Mouse (Mus musculus) heart, postnatal 14 days (tissue): ENCODE measurements around the gene 1190005I06Rik. TPM values are rescaled to one million over a fixed set of nuclear protein-coding genes. Genes with fewer than 3 reads are reported as not detected.

Experiments
- DNase-seq, 2 experiments: peaks; one replicate each; pipeline ENCODE4 v3.0.0; 2021 to 2022
- intact Hi-C: fragments of 180-260 bp; cut with DNase I; formaldehyde crosslinking; loops from one replicate; pipeline ENCODE4 v1.15.1; 2025
- long read RNA-seq, 2 experiments: library from polyadenylated mRNA; stranded (forward); transcript quantifications; one replicate each; pipeline ENCODE4 v2.0.0; 2021
- total RNA-seq, 2 experiments: library from RNA; stranded (reverse); gene quantifications; 2 replicates each; pipeline ENCODE4 v1.2.3; 2021

Gene 1190005I06Rik
- total RNA-seq = 1 to 10 TPM; 3.7 to 4.0 TPM
- long read RNA-seq, experiment 1, partial matches to known transcripts = 0 of 3 reads
- long read RNA-seq, experiment 1, other reads (novel, unspliced or antisense) = 0 of 3 reads
- long read RNA-seq, experiment 2, partial matches to known transcripts = 0 of 4 reads
- long read RNA-seq, experiment 2, other reads (novel, unspliced or antisense) = 1 of 4 reads

DNA sequence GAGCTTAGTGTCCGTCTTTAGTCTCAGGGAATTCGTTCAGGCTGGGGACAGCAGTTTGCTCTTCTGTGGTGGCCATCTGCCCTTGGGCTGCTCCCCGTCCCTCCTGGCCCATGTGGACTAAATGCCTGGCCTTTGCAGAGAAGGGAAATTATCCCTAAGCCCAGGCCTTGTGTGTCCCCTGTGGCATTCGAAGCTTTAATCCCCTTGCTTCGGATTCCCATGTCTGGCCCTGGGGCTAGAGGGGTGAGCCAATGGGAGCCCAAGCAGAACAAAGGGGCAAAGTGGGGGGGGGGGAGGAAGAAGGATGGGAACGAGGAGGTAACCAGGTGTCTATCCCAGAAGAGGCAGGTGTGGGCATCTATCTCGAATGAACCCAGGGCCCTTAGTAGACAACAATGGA is at the start of gene 1190005I06Rik:
1190005I06Rik (minus strand) TSS at position 101 of the 400 bp plus-strand sequence.
- intact Hi-C loops = no loop called here
- DNase-seq = no peak

DNA sequence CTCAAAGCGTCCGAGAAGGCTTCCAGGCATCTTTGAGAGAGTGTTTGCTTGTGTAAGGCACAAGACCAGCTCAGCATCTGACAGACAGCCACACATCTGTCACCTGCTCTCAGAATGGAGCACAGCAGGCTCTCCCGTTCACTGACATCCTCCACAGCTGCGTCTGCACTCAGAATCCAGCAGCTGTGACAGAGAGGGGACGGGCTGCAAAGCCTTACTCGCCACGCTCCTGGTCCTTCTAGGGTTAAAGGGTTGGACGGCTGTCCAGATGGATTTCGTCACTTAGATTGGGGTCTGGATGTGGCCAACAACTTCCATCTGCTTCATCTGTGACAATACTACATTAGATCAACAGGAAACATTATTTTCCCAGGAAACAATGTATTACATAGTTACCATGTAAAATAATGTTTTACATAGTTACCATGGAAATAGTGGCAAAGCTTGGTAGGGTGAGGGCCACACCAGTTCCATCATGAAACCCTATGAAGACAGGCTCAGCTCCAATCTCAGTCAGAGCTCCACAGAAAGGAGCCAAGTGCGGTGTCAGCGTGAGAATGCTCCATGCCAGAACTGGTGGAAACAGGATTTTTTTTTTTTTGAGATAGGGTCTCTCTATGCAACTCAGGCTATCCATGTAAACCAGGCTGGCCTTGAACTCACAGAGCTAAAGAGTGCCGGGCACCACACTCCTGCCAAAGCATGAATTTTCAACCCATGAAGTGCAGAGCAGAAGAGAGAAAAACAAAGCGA is 49.1 kb upstream of the 1190005I06Rik start:
- intact Hi-C loops = loop anchor here (5.0 kb wide), 1 partner anchor 41 kb away; the partner anchor contains the start of gene Irf8
- peak; percentile 53 to 70 for DNase-seq

DNA sequence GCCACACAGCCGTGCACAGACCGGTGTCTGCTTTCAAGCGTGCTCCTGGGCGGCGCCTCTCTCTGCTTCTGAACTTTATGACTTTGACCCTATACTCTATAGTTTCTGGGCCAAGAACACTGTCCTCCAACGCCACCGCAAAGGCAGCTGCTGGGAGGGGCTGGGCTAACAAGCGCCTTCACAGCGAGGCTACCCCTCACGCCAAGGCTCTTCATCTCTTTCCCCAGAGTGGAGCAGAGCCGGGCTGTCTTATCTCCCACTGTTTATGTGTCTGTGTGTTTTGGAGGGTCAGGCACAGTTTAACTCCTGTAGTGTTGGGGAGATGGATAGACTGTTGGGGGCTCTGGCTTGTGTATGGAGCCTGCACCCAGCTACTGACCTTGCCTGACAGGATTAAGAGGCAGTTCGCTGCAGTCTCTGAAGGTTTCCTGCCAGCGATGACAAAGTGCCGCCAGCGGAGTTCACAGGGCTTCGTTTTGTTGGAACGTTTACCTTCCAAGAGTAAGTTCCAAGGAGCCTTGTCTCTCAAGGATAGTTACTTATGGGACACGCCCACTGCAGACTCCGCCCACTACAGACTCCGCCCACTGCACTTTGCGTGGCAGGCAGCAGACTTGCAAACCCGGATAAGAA is 46.5 kb upstream of the 1190005I06Rik start:
- intact Hi-C loops = no loop called here
- no peak for DNase-seq

DNA sequence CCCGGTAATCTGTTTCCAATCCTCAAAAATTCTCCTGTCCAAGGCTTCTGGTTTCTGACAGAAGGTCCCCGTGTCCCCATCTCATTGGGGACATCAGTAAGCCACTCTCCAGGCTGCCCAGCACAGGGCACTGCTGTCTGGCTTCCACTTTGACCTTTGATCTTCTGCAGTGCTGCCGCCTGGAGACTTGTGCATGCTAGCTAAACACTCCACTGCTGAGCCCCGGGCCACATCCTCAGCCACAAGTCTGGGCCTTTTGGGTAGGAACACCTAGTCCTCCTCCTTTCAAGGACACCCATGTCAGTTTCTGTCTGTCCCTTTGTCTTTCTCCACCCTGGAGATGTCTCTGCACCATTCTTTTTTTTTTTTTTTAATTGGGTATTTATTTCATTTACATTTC is 45.5 kb upstream of the 1190005I06Rik start:
- DNase-seq = no peak
- intact Hi-C loops = no loop called here

DNA sequence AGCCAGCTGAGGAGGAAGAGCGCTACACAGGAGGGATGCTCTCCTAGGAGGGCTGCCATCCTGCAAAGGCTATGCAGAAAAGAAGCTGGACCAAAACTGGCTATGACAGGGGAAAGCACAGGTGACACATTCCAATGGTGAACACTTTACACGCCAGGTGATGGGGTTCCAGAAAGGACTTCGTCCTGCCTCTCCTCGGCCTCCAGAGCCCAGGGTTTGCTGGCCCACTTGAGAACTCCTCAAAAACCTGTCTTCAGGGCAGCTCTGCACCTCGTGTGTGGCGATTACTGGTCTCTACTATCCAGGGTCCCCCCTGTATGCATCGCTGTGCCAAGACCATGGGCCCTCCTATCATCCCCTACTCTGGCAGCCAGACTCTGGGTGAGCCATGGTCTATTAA is 41.1 kb upstream of the 1190005I06Rik start:
- intact Hi-C loops = no loop called here
- DNase-seq = no peak

DNA sequence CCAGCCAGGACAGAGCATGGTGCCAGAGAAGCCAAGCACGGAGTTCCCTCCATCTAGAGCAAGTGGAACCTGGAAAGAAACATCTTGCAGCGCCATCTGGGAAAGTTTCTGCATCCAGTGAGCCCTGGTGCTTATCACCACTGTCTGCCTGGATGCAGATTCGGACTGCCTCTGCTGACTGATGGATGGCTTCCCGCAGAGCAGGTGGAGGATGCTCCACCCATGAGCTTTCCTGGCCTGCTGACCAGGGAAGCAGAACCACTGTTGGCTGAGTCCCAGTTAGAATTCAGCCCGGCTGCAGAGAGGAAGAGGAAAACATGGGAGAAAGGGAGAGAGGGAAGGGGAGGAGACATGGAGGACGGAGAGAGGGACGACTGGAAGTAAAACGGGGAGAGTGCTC is 40.4 kb upstream of the 1190005I06Rik start:
- intact Hi-C loops = no loop called here
- DNase-seq = peak; percentile 58 to 61

DNA sequence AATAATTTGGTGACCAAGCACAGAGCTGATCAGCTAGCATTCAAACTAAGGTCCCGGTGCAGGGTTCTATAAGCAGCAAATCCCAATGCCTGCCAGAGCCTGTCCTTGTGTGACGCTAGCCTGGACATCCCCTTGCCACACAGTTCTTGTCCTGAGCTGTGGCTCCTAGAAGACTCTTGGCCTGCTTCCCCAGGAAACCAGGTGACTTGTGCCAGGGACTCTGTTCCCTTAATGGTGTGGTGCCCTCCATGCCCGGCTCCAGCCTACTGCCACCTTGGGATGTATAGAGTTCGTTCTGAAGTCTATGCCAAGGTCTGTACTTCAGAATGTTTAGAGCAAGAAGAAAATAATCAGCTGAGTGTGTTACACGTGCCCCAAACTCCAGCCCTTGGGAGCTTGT is 39.1 kb upstream of the 1190005I06Rik start:
- DNase-seq = no peak
- intact Hi-C loops = no loop called here

DNA sequence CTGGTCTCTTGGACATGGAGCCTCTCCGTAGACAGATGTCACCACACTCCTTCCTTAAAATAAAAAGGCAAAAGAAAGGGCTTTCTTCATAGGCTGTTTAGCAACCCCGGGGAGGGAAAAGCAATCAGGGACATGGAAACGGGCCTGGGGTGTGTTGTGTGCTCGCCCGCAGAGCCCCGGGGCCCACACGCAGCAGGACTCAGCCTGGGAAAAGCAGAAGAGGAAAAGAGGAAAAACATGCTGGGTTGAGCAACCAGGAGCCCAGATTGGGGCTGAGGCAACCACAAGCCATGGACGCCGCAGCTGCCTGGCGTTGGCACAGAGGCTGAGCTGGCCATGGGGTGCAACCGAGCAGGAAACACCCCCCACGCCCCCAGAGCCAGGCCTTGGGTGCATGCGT is 38.6 kb upstream of the 1190005I06Rik start:
- peak; percentile 39 to 53 for DNase-seq

DNA sequence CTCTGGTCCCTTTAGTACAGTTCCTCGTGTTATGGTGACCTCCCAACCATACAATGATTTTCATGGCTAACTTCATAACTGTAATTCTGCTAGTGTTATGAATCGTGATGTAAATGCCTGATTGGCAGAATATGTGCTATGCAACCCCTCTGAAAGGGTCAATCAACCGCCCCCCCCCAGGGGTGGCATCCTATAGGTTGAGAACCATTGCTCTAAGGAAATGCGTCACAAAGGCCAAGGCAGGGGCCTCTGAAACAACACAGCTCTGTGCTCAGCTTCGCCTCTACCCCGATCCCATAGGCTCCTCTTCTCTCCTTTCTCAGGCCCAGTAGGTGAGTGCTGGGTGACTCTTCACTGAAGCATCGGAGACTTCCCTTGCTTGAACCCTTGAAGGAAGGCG is 38.2 kb upstream of the 1190005I06Rik start:
- DNase-seq = no peak
- intact Hi-C loops = no loop called here

More for the DNA sequence above, 38.6 kb upstream of the 1190005I06Rik start:
- intact Hi-C loops = no loop called here

DNA sequence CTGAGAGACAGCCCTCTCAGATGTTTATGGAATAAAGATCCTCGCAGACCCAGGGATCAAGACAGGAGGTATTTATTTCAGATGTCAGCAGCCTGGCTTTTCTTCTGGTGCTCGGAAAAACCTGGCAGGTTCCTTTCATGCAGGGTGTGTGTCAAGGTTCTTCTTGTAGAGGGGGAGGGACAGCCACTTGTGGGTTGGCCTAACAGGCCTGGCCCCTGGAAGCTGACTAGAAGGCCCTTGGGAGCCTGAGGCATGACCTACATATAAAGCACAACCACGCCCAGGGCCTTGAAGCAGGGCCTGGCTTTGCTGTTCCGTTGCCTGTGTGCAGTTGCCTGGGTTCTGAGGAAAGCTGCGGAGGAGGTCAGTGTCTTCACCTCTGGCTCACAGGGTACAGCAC is 37.7 kb upstream of the 1190005I06Rik start:
- intact Hi-C loops = no loop called here
- DNase-seq = peak; percentile 53 to 63

DNA sequence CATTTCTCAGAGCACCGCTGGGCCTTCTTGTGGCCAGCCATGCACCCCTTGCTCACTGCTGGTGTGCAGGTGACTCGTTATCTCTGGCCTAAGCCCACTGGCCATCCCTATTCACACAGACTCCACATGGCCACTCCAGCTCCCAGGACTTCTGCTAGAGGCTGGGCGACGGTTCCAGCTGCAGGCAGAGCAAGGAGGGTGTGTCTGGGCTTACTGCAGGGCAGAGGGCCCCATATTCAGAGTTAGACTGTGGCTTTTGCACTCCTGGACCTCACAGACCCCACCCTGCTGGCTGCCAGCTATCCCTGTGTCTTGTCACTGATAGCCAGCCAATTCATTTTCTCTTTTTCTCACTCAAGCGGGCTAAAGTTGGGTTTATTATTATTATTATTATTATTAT is 36.6 kb upstream of the 1190005I06Rik start:
- intact Hi-C loops = loop anchor here (5.0 kb wide), 2 partner anchors 53 to 408 kb away; partner anchors contain the start of gene Irf8
- DNase-seq = no peak

DNA sequence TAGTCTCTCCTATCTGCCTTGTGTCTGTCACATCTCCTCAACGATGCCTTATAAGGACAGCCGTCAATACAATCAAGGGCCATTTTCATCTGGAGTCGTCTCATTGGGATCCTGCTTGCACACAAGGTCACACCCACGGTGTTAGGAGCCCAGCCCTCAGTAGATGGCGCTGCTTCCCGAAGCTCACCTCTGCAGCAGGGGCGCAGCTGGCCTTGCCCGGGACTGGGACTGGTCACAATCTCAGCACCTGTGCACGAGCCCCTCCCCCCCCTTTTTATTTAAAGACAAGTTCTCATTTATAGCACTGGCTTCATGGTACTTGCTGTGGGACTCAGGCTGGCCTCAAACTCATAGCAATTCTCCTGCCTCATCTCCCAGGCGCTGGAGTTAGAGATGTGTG is 36.2 kb upstream of the 1190005I06Rik start:
- intact Hi-C loops = loop anchor here (5.0 kb wide), 2 partner anchors 54 to 409 kb away; partner anchors contain the start of gene Irf8
- DNase-seq = peak; percentile 85 to 88

DNA sequence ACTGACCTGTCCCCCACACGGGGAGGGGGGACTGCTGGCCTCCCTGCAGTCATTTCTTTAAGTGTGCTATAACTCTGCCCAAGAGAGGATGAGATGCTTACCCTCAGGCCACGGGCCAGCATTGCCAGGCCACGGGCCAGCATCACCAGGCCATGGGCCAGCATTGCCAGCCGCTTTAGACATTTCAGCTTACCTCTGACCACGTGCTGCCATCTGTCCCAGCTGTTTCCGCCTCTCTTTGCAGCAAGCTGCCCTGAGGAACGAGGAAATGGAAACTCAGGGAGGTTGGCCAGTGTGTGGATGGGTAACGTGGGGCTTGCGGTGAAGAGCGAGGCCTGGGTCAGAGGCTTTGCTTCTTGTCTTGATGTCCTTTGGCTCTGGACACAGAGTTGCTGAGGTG is 33.7 kb upstream of the 1190005I06Rik start:
- DNase-seq = no peak
- intact Hi-C loops = loop anchor here (5.0 kb wide), 2 partner anchors 56 to 411 kb away; partner anchors contain the start of gene Irf8

DNA sequence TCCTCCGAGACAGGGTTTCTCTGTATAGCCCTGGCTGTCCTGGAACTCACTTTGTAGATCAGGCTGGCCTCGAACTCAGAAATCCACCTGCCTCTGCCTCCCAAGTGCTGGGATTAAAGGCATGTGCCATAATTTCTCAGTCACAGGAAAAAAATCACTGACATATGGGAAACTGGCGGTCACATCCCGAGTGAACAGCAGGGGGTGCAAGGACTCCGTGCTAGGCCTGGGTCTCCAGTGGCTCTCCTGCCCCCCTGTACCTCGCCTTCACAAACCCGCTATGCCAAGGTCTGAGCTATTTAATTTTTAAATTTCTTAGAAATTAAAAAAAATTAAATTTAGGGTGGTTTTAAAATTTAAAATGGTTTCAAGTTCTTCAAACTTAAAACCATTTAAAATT is 33.0 kb upstream of the 1190005I06Rik start:
- intact Hi-C loops = loop anchor here (5.0 kb wide), 2 partner anchors 57 to 412 kb away; partner anchors contain the start of gene Irf8
- peak; percentile 57 to 71 for DNase-seq

DNA sequence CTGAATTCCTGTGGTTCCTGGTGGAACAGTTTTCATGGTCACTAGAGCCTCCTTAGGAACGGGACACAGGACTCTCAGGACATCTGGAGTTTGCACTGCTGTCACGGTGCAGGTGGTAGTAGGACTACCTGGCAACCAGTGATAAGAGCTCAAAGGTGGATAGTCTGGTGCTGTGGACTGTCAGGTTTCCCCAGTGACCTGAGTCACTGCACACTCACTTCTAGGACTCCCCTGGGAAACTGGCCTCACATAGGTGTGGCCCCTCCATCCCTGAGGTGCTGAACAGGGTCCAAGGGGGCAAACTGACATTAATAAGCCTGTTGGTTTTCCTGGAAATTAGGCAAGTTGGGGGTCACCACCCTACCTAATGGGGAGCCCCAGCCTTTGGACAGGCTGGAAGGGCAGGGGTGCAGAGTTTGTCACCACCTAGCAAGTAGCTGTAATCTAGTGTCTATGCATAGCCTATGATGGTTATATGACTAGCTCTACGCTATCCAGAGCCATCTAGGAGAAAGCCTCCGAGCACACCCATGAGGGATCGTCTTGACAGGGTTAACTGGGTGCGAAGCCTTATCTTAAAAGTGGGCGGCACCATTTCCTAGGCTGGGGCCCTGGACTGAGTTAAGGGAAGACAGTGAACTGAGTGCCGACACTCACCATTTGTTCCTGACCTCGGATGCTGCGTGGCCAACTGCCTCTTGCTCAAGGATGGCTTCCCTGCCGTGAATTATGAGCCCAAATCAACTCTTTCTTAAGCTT is 32.4 kb upstream of the 1190005I06Rik start:
- intact Hi-C loops = loop anchor here (5.0 kb wide), 2 partner anchors 57 to 412 kb away; partner anchors contain the start of gene Irf8
- no peak for DNase-seq

DNA sequence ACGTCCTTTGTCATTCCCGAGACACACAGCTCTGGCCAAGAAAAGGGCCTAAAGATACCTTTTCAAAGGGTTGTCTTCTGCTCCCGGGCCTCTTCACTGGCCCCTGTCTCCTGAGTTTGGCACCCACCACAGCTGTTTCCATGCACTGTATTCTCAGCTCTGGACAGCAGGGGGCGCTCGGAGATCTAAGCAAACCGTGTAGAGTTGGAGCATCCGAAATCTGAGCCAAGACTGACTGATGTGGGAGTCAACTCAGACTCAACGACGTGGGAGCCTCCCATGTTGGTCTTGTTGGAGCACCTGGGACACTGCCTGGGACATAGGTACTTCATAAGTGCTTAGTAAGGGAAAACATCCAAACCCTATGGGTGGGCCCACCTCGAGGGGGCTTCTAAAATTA is 31.0 kb upstream of the 1190005I06Rik start:
- DNase-seq = peak; percentile 88 to 94
- intact Hi-C loops = loop anchor here (1.0 kb wide), 1 partner anchor 118 kb away; no protein-coding TSS in a partner anchor

DNA sequence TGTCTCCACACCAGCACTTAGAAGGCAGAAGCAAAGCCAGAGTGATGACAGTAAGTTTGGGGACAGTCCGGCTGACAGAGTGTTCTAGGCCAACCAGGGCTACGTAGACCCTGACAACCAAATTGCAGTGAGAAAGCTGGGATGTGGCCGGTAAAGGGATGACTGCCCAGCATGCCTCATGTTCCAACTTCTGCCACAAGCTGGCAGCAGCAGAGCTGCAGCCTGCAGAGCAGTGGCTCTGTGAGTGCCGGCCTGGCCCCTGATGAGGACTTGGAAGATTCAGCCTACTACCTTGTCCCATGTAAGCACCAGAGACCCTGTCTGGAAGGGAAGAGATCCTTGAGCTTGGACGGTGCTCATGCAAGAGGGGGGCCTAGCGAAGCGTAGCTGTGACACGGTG is 28.3 kb upstream of the 1190005I06Rik start:
- no peak for DNase-seq
- intact Hi-C loops = no loop called here

DNA sequence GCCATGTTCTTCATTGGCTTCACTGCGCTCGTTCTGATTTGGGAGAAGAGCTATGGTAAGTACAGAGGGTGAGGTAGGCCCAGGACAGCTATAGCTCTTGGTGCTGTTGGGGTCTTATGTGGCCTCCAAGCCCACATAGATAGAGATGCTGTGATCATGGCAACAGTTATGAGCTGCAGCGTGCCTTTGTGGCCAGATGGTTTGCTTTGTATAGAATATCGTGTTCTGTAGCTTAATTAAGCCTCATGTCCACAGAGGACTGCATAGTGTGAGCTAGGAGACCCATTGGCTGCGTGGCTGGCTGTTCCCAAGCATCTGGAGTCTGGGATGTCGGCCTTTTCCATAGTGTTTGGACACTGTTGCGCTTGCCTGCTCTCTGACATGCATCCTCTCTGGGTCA is 25.9 kb upstream of the 1190005I06Rik start:
- DNase-seq = no peak
- intact Hi-C loops = no loop called here

DNA sequence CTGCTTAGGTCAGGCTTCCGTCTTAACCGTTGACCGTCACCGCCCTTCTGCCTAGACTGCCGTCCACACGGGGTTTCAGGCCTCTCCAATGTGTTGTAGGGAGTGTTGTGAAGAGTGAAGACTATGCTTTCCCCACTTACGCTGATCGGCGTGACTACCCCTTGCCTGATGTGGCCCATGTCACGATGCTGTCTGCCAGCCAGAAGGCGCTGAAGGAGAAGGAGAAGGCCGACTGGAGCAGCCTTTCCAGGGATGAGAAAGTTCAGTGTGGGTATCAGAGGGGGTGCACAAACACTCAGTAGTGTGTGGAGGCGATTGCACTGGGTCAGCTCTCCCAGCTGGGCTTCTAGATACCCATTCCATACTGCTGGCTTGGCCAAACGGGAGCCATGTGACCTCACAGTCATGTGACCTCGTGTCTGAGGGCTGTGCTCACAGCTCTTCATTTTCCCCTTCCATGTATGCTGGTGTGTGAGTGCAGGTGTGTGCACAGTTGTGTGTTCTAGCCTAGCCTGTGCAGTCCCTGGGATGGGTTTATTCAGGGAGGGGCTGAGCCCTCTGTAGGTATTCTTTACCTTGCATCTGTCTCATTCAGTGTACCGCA is 25.3 kb upstream of the 1190005I06Rik start:
- intact Hi-C loops = no loop called here

DNA sequence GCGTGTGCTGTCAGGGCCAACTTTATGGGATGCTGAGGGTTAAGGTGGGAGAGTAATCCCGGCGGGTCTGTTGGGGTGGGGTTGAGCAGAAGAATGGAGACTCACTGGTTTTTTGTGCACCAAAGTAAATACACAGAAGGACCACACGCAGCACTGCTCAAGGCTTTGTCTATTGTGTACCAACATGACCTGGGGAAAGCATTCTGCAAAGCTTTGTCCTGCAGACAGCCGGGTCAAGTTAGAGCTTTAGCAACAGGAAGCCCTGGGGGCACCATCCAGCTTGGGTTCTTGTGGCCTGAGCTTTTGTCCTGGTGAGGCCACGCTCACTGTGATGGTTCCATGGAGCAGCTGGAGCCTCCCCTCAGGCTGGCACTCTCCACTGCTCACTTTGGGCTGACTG is 24.3 kb upstream of the 1190005I06Rik start:
- DNase-seq = no peak
- intact Hi-C loops = no loop called here

More for the DNA sequence above, 25.3 kb upstream of the 1190005I06Rik start:
- DNase-seq = no peak
